Mouse (Mus musculus) heart, adult 18-20 months (tissue): ENCODE measurements around the gene Serpina3c. TPM values are rescaled to one million over a fixed set of nuclear protein-coding genes. Genes with fewer than 3 reads are reported as not detected.
A peak's percentile ranks its signal among the peaks of the same experiment; 100 is the strongest.

Source experiments
- DNase-seq, 2 experiments: peaks; one replicate each; pipeline ENCODE4 v3.0.0; 2021 to 2022; ENCODE audit warnings: mixed read lengths in 1 of 2
- long read RNA-seq, 2 experiments: library from polyadenylated mRNA; stranded (forward); transcript quantifications; one replicate each; pipeline ENCODE4 v2.0.0; 2021
- total RNA-seq, 2 experiments: library from RNA; stranded (reverse); gene quantifications; 2 replicates each; pipeline ENCODE4 v1.2.3; 2021

Serpina3c gene
- 1 to 10 TPM in 1 of 2 experiments, under 1 TPM in 1; 0.79 to 1.2 TPM for total RNA-seq
- long read RNA-seq, experiment 1 = 0 reads
- long read RNA-seq, experiment 2, partial matches to known transcripts = 0 of 1 reads
- long read RNA-seq, experiment 2, other reads (novel, unspliced or antisense) = 0 of 1 reads

- DNase-seq = no peak
Observed at GRCm38 (mm10) chr12:104153656-104154055, at the start of gene Serpina3c. Serpina3c (minus strand) TSS chr12:104153870.

DNA sequence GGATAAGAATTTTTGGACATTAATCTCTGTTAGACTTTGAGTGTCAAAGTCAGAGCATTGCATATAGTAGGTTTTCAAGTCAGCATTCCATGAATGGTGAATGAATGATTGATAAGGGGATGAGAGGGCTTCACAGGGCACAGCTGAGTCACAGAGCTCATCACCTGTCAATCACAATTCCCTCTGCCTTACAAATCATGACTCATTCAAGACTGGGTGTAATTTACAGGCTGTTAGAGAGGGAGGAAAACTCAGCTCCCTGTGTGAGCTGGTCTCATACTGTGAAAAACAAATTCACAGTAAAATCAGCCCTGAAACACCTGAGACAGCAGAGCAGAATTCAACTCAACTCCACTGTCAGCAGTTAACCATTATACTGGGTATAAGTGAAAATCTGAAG is 37.2 kb upstream of the Serpina3c start:
- no peak for DNase-seq

DNA sequence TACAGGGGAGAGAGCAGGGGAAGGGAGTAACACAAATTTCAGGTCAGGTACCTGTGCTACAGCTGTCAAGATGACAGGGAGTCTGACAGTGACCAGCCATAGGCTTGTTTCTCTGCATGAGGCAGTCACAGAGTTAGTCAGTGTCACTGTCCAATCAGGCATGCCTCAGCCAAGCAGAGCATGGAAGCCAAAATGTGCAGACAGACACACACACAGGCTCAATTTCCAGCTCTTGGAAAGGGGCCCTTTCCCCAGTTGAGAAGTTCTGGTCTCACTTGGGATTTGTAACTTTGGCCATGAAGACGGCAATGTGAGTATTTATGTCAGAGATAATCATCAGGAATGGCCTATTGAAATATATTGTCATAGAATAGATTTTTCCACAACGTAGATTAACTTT is 35.6 kb upstream of the Serpina3c start:
- DNase-seq = no peak

DNA sequence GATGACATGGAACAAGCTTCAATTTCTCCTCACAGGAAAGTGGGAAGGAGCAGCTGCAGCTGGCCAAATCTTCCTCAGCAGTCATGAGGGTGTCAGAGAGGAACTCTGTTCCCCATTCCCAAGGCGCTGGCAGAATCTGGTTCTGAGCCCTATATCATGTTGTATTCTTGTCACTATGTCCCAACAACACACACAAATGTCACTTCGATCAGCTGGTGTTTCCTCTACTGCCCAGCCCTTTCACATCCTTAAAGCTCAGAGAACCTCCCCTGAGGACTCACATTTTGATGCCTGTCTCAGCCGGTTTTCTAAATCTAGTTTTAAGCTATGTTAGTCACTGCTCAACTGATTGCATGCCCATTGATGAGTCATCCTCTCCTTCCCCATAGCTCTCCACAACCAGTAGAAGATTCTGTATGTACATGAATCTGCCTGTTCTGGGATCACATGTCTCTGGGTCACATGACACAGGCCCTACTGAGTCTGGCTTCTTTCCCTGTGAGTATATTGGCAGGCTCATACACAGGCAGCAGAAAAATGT is 32.4 kb upstream of the Serpina3c start:
- DNase-seq = peak in 1 of 2 experiments; percentile 13

- DNase-seq = no peak
Observed at GRCm38 (mm10) chr12:104185046-104185445, 31.4 kb upstream of the Serpina3c start.

- DNase-seq = no peak
Observed at GRCm38 (mm10) chr12:104178987-104179386, 25.3 kb upstream of the Serpina3c start.

DNA sequence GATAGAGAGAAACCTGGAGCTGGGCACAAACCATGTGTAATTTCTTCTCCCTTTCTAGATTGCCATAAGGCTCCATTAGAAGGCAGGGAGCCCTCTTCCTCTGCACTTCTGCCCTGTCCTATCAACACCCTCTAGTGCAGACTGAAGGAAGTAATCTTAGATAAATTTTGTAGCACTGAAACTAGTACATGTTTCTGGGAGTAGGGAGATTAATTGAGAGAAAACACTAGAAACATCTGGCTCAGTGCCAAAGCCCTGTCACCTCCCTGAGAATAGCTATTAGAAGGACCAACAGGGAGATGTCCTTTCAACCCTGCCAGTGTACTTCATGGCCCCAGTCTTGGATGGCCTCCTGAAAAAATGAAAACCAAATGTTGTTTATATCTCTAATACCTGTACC is 24.9 kb upstream of the Serpina3c start:
- peak; percentile 41 to 44 for DNase-seq

DNA sequence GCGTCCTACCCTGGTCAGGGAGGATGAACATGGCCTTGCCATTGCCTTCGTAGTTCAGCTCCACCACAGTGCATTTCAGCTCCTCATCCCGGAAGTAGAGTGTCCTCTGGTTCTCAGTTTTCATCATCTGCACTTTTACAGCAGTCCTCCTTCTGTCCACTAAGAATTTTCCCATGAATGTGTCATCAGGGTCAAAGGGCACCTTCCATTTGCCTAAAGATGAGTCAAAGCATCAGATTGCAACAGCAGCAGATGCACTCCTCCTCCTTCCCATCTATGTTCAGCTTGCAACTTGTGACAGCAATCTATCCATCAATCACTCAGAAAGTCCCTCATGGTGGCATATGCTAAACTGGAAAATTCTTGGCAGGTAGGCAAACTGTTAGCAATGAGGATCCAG is 22.0 kb upstream of the Serpina3c start:
- DNase-seq = no peak

DNA sequence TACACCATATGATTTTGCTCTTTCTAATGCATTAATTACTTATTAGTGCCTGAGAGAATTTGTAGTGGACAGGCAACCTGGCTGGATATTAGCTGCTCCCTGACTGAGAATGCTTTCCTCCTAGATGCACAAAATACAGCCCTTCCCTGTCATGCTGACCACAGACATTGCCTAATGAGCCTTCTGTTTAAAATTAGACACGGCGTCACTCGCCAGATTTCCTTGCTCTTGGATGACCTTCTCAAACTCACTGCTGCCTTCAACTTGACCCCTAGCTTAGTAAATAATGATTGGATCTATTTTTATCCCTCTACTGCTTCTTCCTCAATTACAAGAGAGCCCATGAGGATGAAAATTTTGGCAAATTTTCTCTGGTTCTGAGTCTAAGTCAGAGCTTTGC is 21.1 kb upstream of the Serpina3c start:
- peak; percentile 75 to 80 for DNase-seq

DNA sequence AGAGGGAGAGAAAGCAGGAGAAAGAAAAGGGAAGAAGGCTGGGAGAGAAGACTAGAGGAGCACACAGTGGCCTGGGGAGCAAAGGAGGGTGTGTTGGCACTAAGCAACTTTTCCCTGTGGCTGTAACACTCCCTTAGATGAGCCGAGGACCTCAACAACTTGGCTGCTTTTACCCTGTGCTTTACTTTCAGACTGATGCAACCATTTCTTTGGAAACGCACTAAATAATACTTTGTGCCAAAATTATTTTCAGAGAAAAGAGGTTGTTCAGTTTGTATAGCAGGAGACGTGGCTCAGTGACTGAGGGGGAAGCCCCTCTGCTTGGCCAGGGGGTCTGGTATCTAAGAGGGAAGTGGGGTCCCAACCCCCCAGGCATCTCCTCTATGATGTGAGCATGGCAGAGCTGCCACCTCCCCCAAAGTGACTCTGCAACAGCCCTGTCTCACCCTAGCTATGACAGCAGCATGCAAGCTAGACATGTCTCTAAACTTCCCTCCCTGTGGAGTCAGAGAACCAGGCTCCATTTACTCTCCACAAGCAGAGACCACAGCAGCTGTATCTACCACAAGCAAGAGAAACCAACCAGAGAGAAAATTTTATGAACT is 527 bp downstream of the Serpina3c start:
- no peak for DNase-seq

DNA sequence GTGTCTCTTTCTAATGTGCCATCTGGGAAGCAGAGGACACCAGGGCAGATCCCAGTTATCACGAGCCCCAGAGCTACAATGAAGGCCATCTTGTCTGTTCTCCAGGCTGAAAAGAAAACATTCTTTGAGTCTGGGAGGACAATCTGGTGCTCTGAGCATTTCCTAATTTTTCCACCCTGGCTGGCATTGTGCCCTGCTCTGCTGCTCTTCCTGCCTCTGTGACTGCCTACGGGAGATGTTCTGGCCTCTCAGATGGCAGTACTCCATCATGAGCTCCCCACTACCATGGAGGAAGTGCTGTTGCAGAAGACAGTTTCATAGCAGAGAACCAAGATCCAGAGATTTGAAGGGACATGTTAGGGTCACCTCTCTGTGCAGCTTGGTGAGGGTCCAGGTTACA is 1.7 kb downstream of the Serpina3c start:
- DNase-seq = no peak

GRCm38 (mm10) chr12:104145571-104145970 is 8.1 kb downstream of the Serpina3c start:
- no peak for DNase-seq

DNA sequence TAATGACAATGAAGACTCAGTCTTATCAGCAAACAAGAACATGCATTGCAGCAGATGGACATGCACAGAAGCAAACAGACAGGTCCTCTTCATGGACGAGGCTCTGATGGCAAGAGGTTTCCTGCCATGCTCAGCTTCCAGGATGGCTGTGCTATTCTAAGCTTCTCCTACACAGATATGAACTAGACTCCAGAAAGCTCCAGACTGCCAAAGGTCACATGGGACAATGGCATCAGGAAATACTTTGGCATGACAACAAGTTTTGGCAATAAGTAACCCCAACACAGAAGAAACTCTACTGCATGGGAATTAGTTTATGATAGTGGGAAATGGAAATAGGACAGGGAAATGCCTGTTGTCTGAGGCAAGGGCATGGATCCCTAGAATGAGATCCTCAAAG is 10.4 kb downstream of the Serpina3c start:
- DNase-seq = no peak

- DNase-seq = no peak
Observed at GRCm38 (mm10) chr12:104142427-104142826, 11.2 kb downstream of the Serpina3c start.

- no peak for DNase-seq
Observed at GRCm38 (mm10) chr12:104141506-104141905, 12.2 kb downstream of the Serpina3c start.

DNA sequence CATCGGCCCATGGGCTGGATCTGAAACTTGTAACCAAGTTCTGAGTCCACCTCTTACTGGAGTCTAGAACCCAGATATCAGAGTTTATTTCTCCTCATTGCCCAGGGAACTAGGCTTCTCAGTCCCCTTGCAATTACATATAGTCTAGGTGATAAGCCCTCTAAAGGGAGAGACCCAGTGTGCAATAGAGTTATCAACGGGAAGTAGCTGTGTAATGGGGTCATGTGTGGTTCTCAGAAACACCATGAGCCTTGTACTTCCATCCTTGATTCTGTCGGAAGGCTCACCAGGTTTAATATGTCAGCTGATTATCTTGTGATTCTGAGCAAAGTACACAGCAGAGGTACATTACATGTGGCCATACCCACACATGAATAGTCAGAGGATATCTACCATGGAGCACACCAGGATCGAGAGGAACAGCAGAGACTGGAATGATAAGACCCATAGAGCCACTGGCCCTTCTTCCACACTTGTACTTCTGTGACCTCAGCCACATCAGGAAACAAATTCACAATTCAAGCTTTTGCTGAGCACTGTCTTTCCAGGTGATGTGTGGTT is 13.0 kb downstream of the Serpina3c start:
- DNase-seq = no peak

GRCm38 (mm10) chr12:104138216-104138615 is 15.5 kb downstream of the Serpina3c start:
- DNase-seq = no peak

- peak; percentile 62 to 66 for DNase-seq
Observed at GRCm38 (mm10) chr12:104131041-104131440, 22.6 kb downstream of the Serpina3c start.

DNA sequence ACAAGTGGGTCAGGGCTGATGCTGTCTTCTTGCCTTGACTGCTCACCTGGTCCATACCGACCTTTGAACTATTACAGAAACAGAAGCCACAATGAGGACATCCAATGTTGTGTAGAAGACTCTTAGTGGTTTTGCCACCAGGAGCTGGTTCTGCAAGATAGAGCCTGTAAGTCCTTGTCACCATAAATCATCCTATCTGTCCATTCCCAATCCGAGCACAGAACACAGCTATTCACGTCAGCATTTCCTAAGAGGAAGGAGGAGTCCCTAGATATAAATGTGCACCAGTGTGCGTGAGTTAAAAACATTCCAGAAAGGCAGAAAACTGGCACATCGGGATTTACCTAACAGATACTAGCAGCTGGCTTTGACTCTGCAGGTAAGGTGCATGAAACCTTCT is 26.0 kb downstream of the Serpina3c start, which contains the start of gene Serpina3b:
Gene Serpina3b, plus strand, starts transcription at position 301 of the 400 bp plus-strand sequence.
- DNase-seq = no peak

DNA sequence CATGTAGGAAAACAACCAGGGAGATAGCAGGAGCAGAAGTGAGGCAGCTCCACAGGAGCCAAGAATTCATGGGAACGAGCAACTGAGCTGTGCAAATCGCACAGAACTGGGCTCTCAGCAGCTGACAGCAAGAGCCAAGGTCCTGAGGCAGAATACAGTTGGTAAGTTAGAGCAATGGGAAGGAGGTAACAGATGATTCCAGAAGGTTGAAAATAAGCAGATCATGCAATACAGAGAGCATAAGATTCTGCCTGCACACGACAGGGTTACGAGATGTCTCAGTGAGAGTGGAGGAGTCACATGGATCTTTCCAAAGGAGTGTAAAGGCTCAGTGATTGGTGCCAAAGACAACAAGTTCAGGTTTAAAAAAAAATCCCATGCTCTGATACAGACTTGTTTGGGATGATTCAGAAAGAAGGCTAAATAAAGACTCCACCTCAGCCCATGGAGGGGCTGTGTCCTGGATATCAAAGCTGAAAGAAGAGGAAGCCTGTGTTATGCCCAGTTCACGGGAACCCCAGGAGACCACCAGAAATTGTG is 28.6 kb downstream of the Serpina3c start:
- DNase-seq = peak in 1 of 2 experiments; percentile 12

- DNase-seq = no peak
Observed at GRCm38 (mm10) chr12:104123996-104124395, 29.7 kb downstream of the Serpina3c start.

- DNase-seq = no peak
Observed at GRCm38 (mm10) chr12:104123097-104123496, 30.6 kb downstream of the Serpina3c start.

DNA sequence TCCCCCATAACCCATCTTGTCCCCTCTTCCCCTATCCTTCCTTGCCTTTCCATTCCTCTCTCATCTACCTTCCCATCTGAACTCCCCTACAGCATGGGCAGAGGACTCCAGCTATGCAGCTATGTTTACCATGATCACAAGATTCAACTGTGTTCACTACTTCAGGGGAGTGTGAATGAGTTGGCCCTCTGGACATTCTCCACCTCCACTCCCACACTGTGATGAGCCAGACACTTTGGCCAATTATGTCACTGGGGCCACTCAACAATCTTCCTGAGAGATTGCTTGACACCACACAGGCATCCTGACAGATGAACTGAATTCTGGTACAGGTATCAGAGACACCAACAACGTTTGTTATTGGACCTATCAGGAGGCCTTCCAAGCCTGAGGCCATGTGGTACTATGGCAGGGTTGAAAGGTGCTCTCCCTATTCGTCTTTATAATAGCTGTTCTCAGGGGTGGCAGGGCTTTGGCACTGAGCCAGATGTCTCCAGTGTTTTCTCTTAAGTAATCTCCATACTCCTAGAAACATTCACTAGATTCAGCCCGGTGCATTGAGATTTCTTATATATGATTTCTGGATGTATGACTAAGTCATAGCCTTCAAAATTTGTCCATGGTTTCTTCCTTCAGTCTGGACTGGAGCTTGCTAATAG is 38.6 kb downstream of the Serpina3c start:
- DNase-seq = no peak
